Mouse (Mus musculus): ENCODE results near the gene Sh3tc1. TPM values are rescaled to one million over a fixed set of nuclear protein-coding genes. Genes with fewer than 3 reads are reported as not detected.
A peak's percentile ranks its signal among the peaks of the same experiment; 100 is the strongest.

Sh3tc1 gene
- polyA plus RNA-seq, 1 experiment from 2014 or later = 2.9 TPM

DNA sequence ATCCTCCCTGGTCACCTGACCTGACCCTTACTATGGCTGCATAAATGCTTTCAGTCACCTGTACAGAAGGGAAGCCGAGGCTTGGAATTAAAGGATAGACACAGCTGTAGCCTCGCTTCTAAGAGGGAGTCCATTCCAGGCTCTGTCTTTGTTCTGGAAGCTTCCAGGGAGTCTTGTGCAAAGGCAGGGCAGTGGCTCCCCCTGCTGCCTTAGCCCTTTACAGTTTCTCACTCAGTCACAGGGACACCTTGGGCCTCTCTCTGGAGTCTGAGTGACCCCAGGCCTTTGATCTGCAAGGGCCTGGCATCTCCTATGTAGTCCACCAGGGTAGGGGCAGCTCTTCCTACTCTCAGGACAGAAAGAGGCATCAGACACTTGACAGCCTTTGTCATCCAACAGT, 58.8 kb downstream of the Sh3tc1 start:
- Histone ChIP-seq H3K9ac (replicated peaks; ENCODE audit: low read depth, low read length) (no peak overlapping the region), H3K27me3 (ENCODE audit: control insufficient read depth, insufficient read depth, low read length) (no peaks in the 10 kb centered on the region), H3K4me3 (ENCODE audit: low read depth, low read length) (no peak overlapping the region), H3K4me1 (ENCODE audit: control insufficient read depth, insufficient read depth, low read length) (peaks cover 18% of the 10 kb centered on the region; the same call in 1 of the 2 replicates), H3K27ac (ENCODE audit: low read length) (no peak overlapping the region), H3K4me2 (replicated peaks; ENCODE audit: low read depth, low read length) (no peak overlapping the region), H3K36me3 (ENCODE audit: control insufficient read depth, insufficient read depth, low read length) (no peaks in the 10 kb centered on the region), H3K9me3 (ENCODE audit: control insufficient read depth, low read depth, low read length) (no peaks in the 10 kb centered on the region)
- no peak for ATAC-seq (ENCODE audit: insufficient number of reproducible peaks, insufficient read depth, low FRiP score, low read depth)
- 67% methylated on average over 2 of the region's 2 CpGs for WGBS

DNA sequence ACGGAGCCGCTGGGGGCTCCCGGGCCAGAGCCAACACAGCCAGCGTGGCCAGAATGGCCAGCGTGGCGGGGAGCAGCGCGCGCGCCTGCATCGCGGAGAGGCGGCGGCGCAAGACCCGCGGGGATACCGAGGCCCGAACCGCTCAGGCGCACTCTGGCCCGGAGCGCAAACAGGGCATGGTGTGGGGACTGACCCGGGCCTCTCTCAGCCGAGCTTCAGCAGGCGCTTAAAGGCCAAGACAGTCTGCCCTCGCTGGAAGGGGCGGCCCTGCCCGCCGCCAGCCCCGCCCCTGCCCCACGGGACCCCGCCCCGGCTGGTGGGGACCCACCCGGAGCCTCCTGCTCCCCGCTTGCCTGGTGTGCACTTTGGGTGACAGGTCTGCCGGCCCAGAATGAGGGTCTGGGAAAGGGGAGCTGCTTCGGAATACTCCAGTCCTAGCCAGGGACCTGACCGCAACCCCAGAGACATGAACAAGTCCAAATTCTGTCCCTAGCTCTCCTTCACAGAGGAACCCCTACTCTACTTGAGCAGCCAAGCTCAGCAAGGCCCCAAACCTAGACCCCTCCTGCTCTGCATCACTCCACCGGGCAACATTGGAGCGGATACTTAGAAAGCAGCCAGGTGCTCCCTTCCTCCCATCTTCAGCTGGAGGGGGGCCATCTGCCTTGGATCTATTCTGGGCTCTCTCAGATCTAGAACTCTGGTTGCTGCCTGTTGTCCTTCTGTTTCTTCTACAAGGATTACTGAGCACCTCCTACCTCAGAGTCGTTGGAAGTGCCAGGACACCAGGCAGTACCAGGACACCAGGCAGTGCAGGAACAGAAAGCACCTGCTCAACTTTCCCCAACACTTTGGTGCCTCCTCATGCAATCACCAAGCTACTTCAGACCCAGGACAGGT, 60.3 kb downstream of the Sh3tc1 start, which contains the start of gene Htra3:
TSS of gene Htra3 (minus strand) at position 527 of the 900 bp plus-strand sequence.
- Histone ChIP-seq H3K4me2 (replicated peaks; ENCODE audit: low read depth, low read length) (peak within 1 kb of the TSS; percentile 90), H3K27ac (ENCODE audit: low read length) (no peak within 1 kb of the TSS), H3K9ac (replicated peaks; ENCODE audit: low read depth, low read length) (peak within 1 kb of the TSS; percentile 63), H3K4me3 (ENCODE audit: low read depth, low read length) (peak within 1 kb of the TSS; percentile 46), H3K9me3 (ENCODE audit: control insufficient read depth, low read depth, low read length) (no peaks in the 10 kb centered on the region), H3K27me3 (ENCODE audit: control insufficient read depth, insufficient read depth, low read length) (no peaks in the 10 kb centered on the region), H3K36me3 (ENCODE audit: control insufficient read depth, insufficient read depth, low read length) (no peaks in the 10 kb centered on the region; the same call in 1 of the 2 replicates), H3K4me1 (ENCODE audit: control insufficient read depth, insufficient read depth, low read length) (peaks cover 9% of the 10 kb centered on the region; the same call in 1 of the 2 replicates)
- ATAC-seq (ENCODE audit: insufficient number of reproducible peaks, insufficient read depth, low FRiP score, low read depth) = peak; percentile 51; the same call in 1 of the 2 replicates
- 10% methylated on average over 41 of the region's 42 CpGs for WGBS

DNA sequence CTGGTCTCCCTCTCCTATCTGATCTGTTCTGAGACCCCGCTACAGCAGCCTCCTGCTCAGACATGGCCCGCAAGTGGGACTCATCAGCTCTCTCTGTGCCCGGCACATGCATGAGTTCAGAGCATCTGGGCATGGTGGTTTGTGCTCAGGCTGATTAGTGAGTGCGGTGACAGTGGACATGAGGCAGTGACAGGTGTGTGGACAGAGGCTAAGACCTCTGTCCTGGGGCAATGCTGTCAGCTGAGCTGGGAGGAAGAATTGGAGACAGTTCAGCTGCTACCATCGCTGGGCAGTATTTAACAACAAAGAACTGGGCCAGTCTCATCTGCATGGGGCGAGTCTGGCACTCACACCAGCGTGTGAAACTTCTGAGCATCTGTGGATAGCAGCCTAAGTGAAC, 62.8 kb downstream of the Sh3tc1 start:
- no peak overlapping the region for H3K9ac ChIP-seq (replicated peaks; ENCODE audit: low read depth, low read length)
- ATAC-seq (ENCODE audit: insufficient number of reproducible peaks, insufficient read depth, low FRiP score, low read depth) = no peak

DNA sequence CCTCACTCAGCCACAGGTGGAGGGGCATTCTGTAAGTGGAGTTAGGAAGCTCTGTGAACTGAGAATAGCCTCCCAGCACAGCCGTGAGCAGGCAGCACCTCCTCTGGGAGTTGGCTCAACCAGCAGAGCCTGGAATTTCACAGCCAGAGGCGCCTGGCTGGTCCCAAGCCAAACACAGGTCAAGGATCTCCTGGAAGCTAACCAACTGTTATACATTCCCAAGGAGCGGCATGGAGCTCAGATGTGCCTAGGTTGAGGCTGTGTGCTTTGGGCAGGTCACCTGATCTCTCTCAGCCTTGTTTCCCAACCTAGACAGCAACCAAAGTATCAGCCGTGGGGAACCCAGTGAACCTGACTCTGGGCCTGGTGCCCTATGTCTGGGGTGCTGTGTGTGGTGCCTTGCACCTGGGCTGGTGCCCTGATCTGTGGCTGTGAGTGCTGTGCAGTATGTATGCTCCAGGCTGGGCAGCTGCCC, 65.7 kb downstream of the Sh3tc1 start:
- H3K27me3 ChIP-seq (ENCODE audit: control insufficient read depth, insufficient read depth, low read length) = no peaks in the 10 kb centered on the region
- no peak overlapping the region for H3K9ac ChIP-seq (replicated peaks; ENCODE audit: low read depth, low read length)
- H3K4me2 ChIP-seq (replicated peaks; ENCODE audit: low read depth, low read length) = no peak overlapping the region
- no peaks in the 10 kb centered on the region for H3K9me3 ChIP-seq (ENCODE audit: control insufficient read depth, low read depth, low read length)
- peak overlapping the region; percentile 83 for H3K27ac ChIP-seq (ENCODE audit: low read length)
- H3K4me1 ChIP-seq (ENCODE audit: control insufficient read depth, insufficient read depth, low read length) = peaks cover 44% of the 10 kb centered on the region
- ATAC-seq (ENCODE audit: insufficient number of reproducible peaks, insufficient read depth, low FRiP score, low read depth) = no peak
- no peaks in the 10 kb centered on the region; the same call in 1 of the 2 replicates for H3K36me3 ChIP-seq (ENCODE audit: control insufficient read depth, insufficient read depth, low read length)
- no peak overlapping the region for H3K4me3 ChIP-seq (ENCODE audit: low read depth, low read length)
- 22% methylated on average over 4 of the region's 4 CpGs for whole genome bisulfite sequencing

More for the DNA sequence above, 62.8 kb downstream of the Sh3tc1 start:
- peaks cover 24% of the 10 kb centered on the region for H3K4me1 ChIP-seq (ENCODE audit: control insufficient read depth, insufficient read depth, low read length)
- no peaks in the 10 kb centered on the region; the same call in 1 of the 2 replicates for H3K36me3 ChIP-seq (ENCODE audit: control insufficient read depth, insufficient read depth, low read length)
- no peak overlapping the region for H3K4me3 ChIP-seq (ENCODE audit: low read depth, low read length)
- 85% methylated on average over 7 of the region's 7 CpGs for WGBS
- no peak overlapping the region for H3K27ac ChIP-seq (ENCODE audit: low read length)
- no peak overlapping the region; the same call in 1 of the 2 replicates for H3K4me2 ChIP-seq (replicated peaks; ENCODE audit: low read depth, low read length)
- H3K9me3 ChIP-seq (ENCODE audit: control insufficient read depth, low read depth, low read length) = no peaks in the 10 kb centered on the region
- H3K27me3 ChIP-seq (ENCODE audit: control insufficient read depth, insufficient read depth, low read length) = no peaks in the 10 kb centered on the region

DNA sequence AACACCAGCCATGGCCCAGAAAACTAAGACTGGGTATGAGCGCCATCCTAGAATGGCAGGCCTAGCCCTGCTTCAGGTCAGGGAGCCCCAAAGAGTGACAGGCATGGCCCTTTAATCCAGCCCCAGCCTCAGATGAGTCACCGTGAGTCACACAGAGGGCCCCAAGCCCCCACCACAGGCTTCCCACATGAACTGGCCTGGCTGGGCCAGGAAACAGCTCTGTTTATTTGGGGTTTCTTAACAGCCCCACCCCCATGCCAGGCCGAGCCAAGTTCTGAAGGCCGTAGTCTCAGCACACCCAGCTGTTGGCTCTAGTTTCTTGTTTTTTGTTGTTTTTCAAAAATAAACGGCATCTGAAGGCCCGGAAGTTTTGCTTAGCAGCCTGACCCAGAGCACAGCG, 66.7 kb downstream of the Sh3tc1 start:
- Histone ChIP-seq H3K36me3 (ENCODE audit: control insufficient read depth, insufficient read depth, low read length) (no peaks in the 10 kb centered on the region; the same call in 1 of the 2 replicates), H3K4me1 (ENCODE audit: control insufficient read depth, insufficient read depth, low read length) (peaks cover 46% of the 10 kb centered on the region), H3K4me2 (replicated peaks; ENCODE audit: low read depth, low read length) (no peak overlapping the region), H3K9ac (replicated peaks; ENCODE audit: low read depth, low read length) (0 out of 2 replicates have a peak overlapping the region, but pooled peaks have one; percentile 18), H3K9me3 (ENCODE audit: control insufficient read depth, low read depth, low read length) (no peaks in the 10 kb centered on the region), H3K27me3 (ENCODE audit: control insufficient read depth, insufficient read depth, low read length) (no peaks in the 10 kb centered on the region), H3K27ac (ENCODE audit: low read length) (peak overlapping the region; percentile 83), H3K4me3 (ENCODE audit: low read depth, low read length) (no peak overlapping the region)
- peak; percentile 69 for ATAC-seq (ENCODE audit: insufficient number of reproducible peaks, insufficient read depth, low FRiP score, low read depth)
- WGBS = 36% methylated on average over 7 of the region's 7 CpGs

DNA sequence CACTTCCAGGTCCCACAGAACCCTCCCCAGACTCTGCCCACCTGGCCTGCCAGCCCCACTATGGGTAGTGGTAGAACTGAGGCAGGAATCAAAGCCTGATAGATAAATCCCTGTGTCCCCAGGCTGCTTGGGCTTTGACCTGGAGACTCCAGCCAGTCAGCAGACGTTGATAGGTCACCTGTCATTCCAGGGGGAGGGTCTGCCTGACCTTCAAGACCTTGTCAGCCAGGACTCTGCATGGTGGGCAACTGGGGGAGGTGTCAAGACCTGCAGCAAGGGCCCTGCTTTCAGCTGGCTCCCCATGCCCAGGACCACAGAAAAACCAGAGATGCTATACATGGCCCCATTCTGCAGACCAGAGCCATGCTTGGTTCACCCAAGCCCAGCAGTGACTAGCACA, 67.2 kb downstream of the Sh3tc1 start:
- Histone ChIP-seq H3K27ac (ENCODE audit: low read length) (peak overlapping the region; percentile 83), H3K9me3 (ENCODE audit: control insufficient read depth, low read depth, low read length) (no peaks in the 10 kb centered on the region), H3K27me3 (ENCODE audit: control insufficient read depth, insufficient read depth, low read length) (no peaks in the 10 kb centered on the region), H3K9ac (replicated peaks; ENCODE audit: low read depth, low read length) (no peak overlapping the region), H3K4me3 (ENCODE audit: low read depth, low read length) (no peak overlapping the region), H3K4me1 (ENCODE audit: control insufficient read depth, insufficient read depth, low read length) (peaks cover 46% of the 10 kb centered on the region), H3K4me2 (replicated peaks; ENCODE audit: low read depth, low read length) (no peak overlapping the region), H3K36me3 (ENCODE audit: control insufficient read depth, insufficient read depth, low read length) (peaks cover 4% of the 10 kb centered on the region; the same call in 1 of the 2 replicates)
- WGBS = 62% methylated on average over 1 of the region's 1 CpGs
- ATAC-seq (ENCODE audit: insufficient number of reproducible peaks, insufficient read depth, low FRiP score, low read depth) = no peak

DNA sequence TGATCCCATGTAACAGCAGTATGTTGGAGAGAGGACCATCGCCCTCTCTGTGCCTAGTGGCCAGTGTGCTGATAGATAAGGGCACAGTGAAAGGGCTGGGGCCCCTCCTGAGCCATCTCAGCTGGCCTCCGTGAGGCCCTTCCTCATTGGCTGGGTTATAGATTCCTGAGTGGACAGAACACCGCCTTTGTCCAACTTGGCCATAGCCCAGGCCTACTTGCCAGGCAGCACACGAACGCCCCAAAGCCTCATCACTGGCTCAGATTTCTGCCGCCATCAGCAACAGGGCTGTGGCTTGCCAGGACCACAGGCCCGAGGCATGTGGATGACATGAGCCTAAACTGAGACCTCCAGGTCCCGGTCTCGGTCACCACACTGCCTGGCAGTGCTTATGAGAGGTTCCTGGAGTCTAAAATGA, 68.3 kb downstream of the Sh3tc1 start:
- no peak overlapping the region for H3K4me2 ChIP-seq (replicated peaks; ENCODE audit: low read depth, low read length)
- WGBS = 63% methylated on average over 9 of the region's 9 CpGs

DNA sequence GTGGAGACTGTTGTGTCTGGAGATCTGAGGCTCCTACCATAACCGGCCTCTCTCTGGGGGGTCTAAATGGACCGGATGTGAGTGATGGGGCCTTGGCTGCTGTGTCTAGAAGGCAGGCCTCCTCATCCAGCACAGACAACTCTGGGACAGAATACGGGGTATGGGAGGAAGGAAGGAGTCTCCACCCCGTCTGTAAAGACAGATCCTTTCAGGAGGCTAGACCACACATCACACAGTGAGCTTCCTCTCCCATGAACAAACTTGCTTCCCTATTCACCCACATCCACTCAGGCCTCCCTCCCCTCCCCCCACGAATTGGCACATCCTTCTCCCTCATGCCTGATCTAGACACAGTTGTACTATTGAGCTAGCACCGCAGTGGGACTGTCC, 69.4 kb downstream of the Sh3tc1 start:
- peak overlapping the region; percentile 40 for H3K27ac ChIP-seq (ENCODE audit: low read length)
- no peaks in the 10 kb centered on the region for H3K9me3 ChIP-seq (ENCODE audit: control insufficient read depth, low read depth, low read length)
- peaks cover 46% of the 10 kb centered on the region for H3K4me1 ChIP-seq (ENCODE audit: control insufficient read depth, insufficient read depth, low read length)
- H3K4me2 ChIP-seq (replicated peaks; ENCODE audit: low read depth, low read length) = no peak overlapping the region
- WGBS = 38% methylated on average over 6 of the region's 6 CpGs
- H3K4me3 ChIP-seq (ENCODE audit: low read depth, low read length) = no peak overlapping the region
- H3K27me3 ChIP-seq (ENCODE audit: control insufficient read depth, insufficient read depth, low read length) = no peaks in the 10 kb centered on the region
- peaks cover 4% of the 10 kb centered on the region; the same call in 1 of the 2 replicates for H3K36me3 ChIP-seq (ENCODE audit: control insufficient read depth, insufficient read depth, low read length)
- H3K9ac ChIP-seq (replicated peaks; ENCODE audit: low read depth, low read length) = no peak overlapping the region
- no peak; the same call in 1 of the 2 replicates for ATAC-seq (ENCODE audit: insufficient number of reproducible peaks, insufficient read depth, low FRiP score, low read depth)

More for the DNA sequence above, 68.3 kb downstream of the Sh3tc1 start:
- Histone ChIP-seq H3K36me3 (ENCODE audit: control insufficient read depth, insufficient read depth, low read length) (peaks cover 4% of the 10 kb centered on the region; the same call in 1 of the 2 replicates), H3K9ac (replicated peaks; ENCODE audit: low read depth, low read length) (no peak overlapping the region), H3K27ac (ENCODE audit: low read length) (no peak overlapping the region), H3K4me3 (ENCODE audit: low read depth, low read length) (no peak overlapping the region), H3K4me1 (ENCODE audit: control insufficient read depth, insufficient read depth, low read length) (peaks cover 46% of the 10 kb centered on the region), H3K9me3 (ENCODE audit: control insufficient read depth, low read depth, low read length) (no peaks in the 10 kb centered on the region), H3K27me3 (ENCODE audit: control insufficient read depth, insufficient read depth, low read length) (no peaks in the 10 kb centered on the region)
- no peak for ATAC-seq (ENCODE audit: insufficient number of reproducible peaks, insufficient read depth, low FRiP score, low read depth)

Measured in stomach, embryonic 14.5 days (tissue).